Mouse (Mus musculus) ES-E14 (cell line): ENCODE measurements around the gene Ermap.

Source experiments
- CHD2 ChIP-seq: IDR thresholded peaks from 2 replicates; pipeline ENCODE4 v1.6.1; 2014; ENCODE audit warnings: mild to moderate bottlenecking, low read depth, low read length, inconsistent platforms
- HCFC1 ChIP-seq: IDR thresholded peaks from 2 replicates; pipeline ENCODE4 v1.6.1; 2012; ENCODE audit warnings: low read length, inconsistent platforms, borderline replicate concordance; ENCODE audit not compliant: insufficient read depth
- MAFK ChIP-seq: IDR thresholded peaks from 2 replicates; pipeline ENCODE4 v1.6.1; 2014; ENCODE audit warnings: mild to moderate bottlenecking, low read depth, low read length, inconsistent platforms; ENCODE audit not compliant: insufficient read depth
- ZC3H11A ChIP-seq: IDR thresholded peaks from 2 replicates; pipeline ENCODE4 v1.6.1; 2012; ENCODE audit warnings: low read depth, mild to moderate bottlenecking, inconsistent platforms, low read length, borderline replicate concordance
- ZNF384 ChIP-seq: IDR thresholded peaks from 2 replicates; pipeline ENCODE4 v1.6.1; 2012; ENCODE audit warnings: low read depth, low read length, inconsistent platforms

DNA sequence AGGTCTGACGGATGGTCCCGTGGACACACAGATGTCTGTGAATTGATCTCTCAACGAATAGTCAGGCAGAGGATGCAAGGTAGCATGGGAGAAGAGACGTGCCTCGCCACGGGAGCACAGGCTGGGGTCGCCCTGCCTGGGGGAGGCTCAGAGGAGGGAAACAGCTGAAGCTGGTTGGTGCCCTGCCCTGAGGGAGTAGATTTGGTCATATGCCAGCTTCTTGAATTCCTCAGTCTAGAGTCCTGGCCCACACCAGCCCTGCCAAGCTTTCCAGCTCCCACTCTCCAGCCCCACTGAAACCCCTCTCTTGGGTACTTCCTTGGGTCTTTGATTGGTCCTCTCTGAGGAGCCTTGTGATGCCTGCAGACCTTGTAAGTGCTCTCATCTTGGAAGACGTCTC is 26.9 kb upstream of the Ermap start:
- no peak for TF ChIP-seq HCFC1
- TF ChIP-seq ZC3H11A = no peak
- no peak for TF ChIP-seq MAFK
- TF ChIP-seq CHD2 = no peak
- TF ChIP-seq ZNF384 = no peak
